In genomic region chr3:9400201-9400885, GRCm38 (mm10) we compare ENCODE assay signal across 7 mouse cellular contexts.
A peak's percentile ranks its signal among the peaks of the same experiment; 100 is the strongest.
DNase-seq lines count a peak whose midpoint lies in the region; ATAC-seq lines count a peak whose summit lies in the region.

No protein-coding gene starts in this region.

- peaks cover 6% of the 10 kb centered on the region for H3K4me1 ChIP-seq in midbrain, embryonic 11.5 days (ENCODE audit: control insufficient read depth, insufficient read depth, low read length)
- H3K4me1 ChIP-seq in midbrain, embryonic 10.5 days: peaks cover 28% of the 10 kb centered on the region
- peaks cover 40% of the 10 kb centered on the region for H3K4me1 ChIP-seq in lung, embryonic 15.5 days

- no peak overlapping the region for H3K27ac ChIP-seq in midbrain, embryonic 11.5 days (ENCODE audit: low read depth, low read length)
- H3K27ac ChIP-seq in midbrain, embryonic 10.5 days (replicated peaks): no peak overlapping the region
- H3K27ac ChIP-seq in lung, embryonic 15.5 days: peak overlapping the region; percentile 68

- 73% methylated on average over 3 of the region's 3 CpGs for WGBS in midbrain, embryonic 11.5 days
- WGBS in midbrain, embryonic 10.5 days: 70% methylated on average over 3 of the region's 3 CpGs
- 5% methylated on average over 3 of the region's 3 CpGs for WGBS in lung, embryonic 15.5 days

- no peak for ATAC-seq in midbrain, embryonic 11.5 days (ENCODE audit: low FRiP score)
- ATAC-seq in lung, embryonic 15.5 days (ENCODE audit: borderline replicate concordance, extremely low read depth, low FRiP score, low TSS enrichment): peak; percentile 29; the same call in 1 of the 2 replicates
- no peak for ATAC-seq in erythroblast, adult 5-6 weeks (replicated peaks; ENCODE audit: low FRiP score, poor library complexity, severe bottlenecking)

- H3K4me3 ChIP-seq in midbrain, embryonic 11.5 days (ENCODE audit: low read depth, low read length): no peak overlapping the region
- H3K4me3 ChIP-seq in midbrain, embryonic 10.5 days: no peak overlapping the region
- no peak overlapping the region for H3K4me3 ChIP-seq in lung, embryonic 15.5 days

- no peaks in the 10 kb centered on the region for H3K36me3 ChIP-seq in midbrain, embryonic 11.5 days (ENCODE audit: control insufficient read depth, insufficient read depth, low read length)
- H3K36me3 ChIP-seq in midbrain, embryonic 10.5 days: no peaks in the 10 kb centered on the region
- H3K36me3 ChIP-seq in lung, embryonic 15.5 days: no peaks in the 10 kb centered on the region

- peak; percentile 96 for DNase-seq in midbrain, embryonic 11.5 days (ENCODE audit: low spot score, missing footprints)
- no peak for DNase-seq in midbrain, embryonic 10.5 days (ENCODE audit: low spot score)
- DNase-seq in T-cell, adult 2 months (ENCODE audit: low spot score): peak; percentile 10
- peak; percentile 29 for DNase-seq in cerebellum, adult 9-11 months
- DNase-seq in heart, postnatal 4 days: peak; percentile 61

- H3K9me3 ChIP-seq in midbrain, embryonic 11.5 days (ENCODE audit: control insufficient read depth, low read length): no peaks in the 10 kb centered on the region
- no peaks in the 10 kb centered on the region for H3K9me3 ChIP-seq in midbrain, embryonic 10.5 days (replicated peaks)
- no peaks in the 10 kb centered on the region for H3K9me3 ChIP-seq in lung, embryonic 15.5 days

- H3K9ac ChIP-seq in midbrain, embryonic 11.5 days (ENCODE audit: low read length): no peak overlapping the region
- H3K9ac ChIP-seq in lung, embryonic 15.5 days: no peak overlapping the region

- H3K4me2 ChIP-seq in midbrain, embryonic 11.5 days: no peak overlapping the region; the same call in 1 of the 2 replicates
- peak overlapping the region; percentile 28; the same call in 1 of the 2 replicates for H3K4me2 ChIP-seq in lung, embryonic 15.5 days

- no peaks in the 10 kb centered on the region for H3K27me3 ChIP-seq in midbrain, embryonic 11.5 days (ENCODE audit: control insufficient read depth, insufficient read depth, low read length)
- H3K27me3 ChIP-seq in midbrain, embryonic 10.5 days (ENCODE audit: low read depth, poor library complexity, severe bottlenecking): no peaks in the 10 kb centered on the region
- H3K27me3 ChIP-seq in lung, embryonic 15.5 days: no peaks in the 10 kb centered on the region
